Mouse (Mus musculus) olfactory bulb, adult 2 months (tissue): Measurements from ENCODE around the gene Foxp1.

Experiments used
- CTCF ChIP-seq: fragments of 200-500 bp; IDR thresholded peaks from 2 replicates; pipeline ENCODE4 v1.5.1; 2012; ENCODE audit warnings: low read depth, mild to moderate bottlenecking, low read length, moderate library complexity; ENCODE audit not compliant: insufficient read depth
- POLR2A ChIP-seq: fragments of 200-500 bp; IDR thresholded peaks from 2 replicates; pipeline ENCODE4 v1.6.1; 2012; ENCODE audit warnings: mild to moderate bottlenecking, low read depth, low read length, moderate library complexity; ENCODE audit not compliant: insufficient read depth

GRCm38 (mm10) chr6:99403755-99404390 lies 118.6 kb downstream of the Foxp1 start:
- TF ChIP-seq POLR2A (no peak), CTCF (no peak)
